Mouse (Mus musculus) CH12.LX (cell line): Measurements from ENCODE around the gene Cerkl. TPM values are rescaled to one million over a fixed set of nuclear protein-coding genes. Genes with fewer than 3 reads are reported as not detected.

ENCODE experiments used
- DNase-seq: peaks from one replicate; pipeline ENCODE4 v3.0.0-alpha.2; 2013; ENCODE audit errors: extremely low read depth
- H3K27ac ChIP-seq: 2 replicates; pipeline ENCODE4 v1.5.1; 2012; ENCODE audit warnings: low read depth, mild to moderate bottlenecking, control low read depth, moderate library complexity; ENCODE audit not compliant: insufficient read depth
- H3K27me3 ChIP-seq: replicated peaks from 2 replicates; pipeline ENCODE3; 2012; ENCODE audit warnings: inconsistent platforms
- H3K36me3 ChIP-seq, 2 experiments: replicated peaks in 1 of 2; 2 replicates each; pipeline versions ENCODE3 to v1.6.1; 2012; ENCODE audit warnings: inconsistent platforms in 1 of 2, low read length in 1 of 2, mild to moderate bottlenecking in 1 of 2, mixed read lengths in 1 of 2, moderate library complexity in 1 of 2; ENCODE audit not compliant: control insufficient read depth in 1 of 2, insufficient read depth in 1 of 2
- H3K4me1 ChIP-seq, 2 experiments: 2 replicates each; pipeline ENCODE4 v1.6.1; 2012; ENCODE audit warnings: inconsistent platforms in 1 of 2, moderate library complexity in 1 of 2; ENCODE audit not compliant: insufficient read depth in 2 of 2, control insufficient read depth in 1 of 2
- H3K4me2 ChIP-seq: 2 replicates; pipeline ENCODE4 v1.6.1; 2012; ENCODE audit warnings: low read depth, mild to moderate bottlenecking, control low read depth; ENCODE audit not compliant: poor library complexity, insufficient read depth, severe bottlenecking
- H3K4me3 ChIP-seq, 3 experiments: fragments of 150-350 bp in 1 of 3; sonication (generic) in 1 of 3; replicated peaks in 1 of 3; 2 replicates each; pipeline versions ENCODE3 to v1.5.1; 2011 to 2012; ENCODE audit warnings: low read depth in 2 of 3, low read length in 2 of 3, mild to moderate bottlenecking in 2 of 3, moderate library complexity in 2 of 3, control low read depth in 1 of 3, improper control_type of control experiment in 1 of 3, inconsistent platforms in 1 of 3, mixed read lengths in 1 of 3; ENCODE audit not compliant: poor library complexity in 1 of 3
- H3K79me2 ChIP-seq: replicated peaks from 2 replicates; pipeline ENCODE4 v1.6.1; 2012; ENCODE audit warnings: mild to moderate bottlenecking, moderate library complexity; ENCODE audit not compliant: control insufficient read depth, poor library complexity, insufficient read depth, severe bottlenecking; ENCODE audit errors: extremely low read depth
- H3K9ac ChIP-seq: 2 replicates; pipeline ENCODE4 v1.6.1; 2012; ENCODE audit warnings: low read depth, mild to moderate bottlenecking, control low read depth, moderate library complexity; ENCODE audit not compliant: insufficient read depth
- H3K9me3 ChIP-seq: replicated peaks from 2 replicates; pipeline ENCODE3; 2012; ENCODE audit warnings: low read length, inconsistent platforms, mixed read lengths
- BHLHE40 ChIP-seq: IDR thresholded peaks from 2 replicates; pipeline ENCODE4 v1.6.1; 2011; ENCODE audit warnings: mild to moderate bottlenecking, low read depth, low read length, improper control_type of control experiment
- CTCF ChIP-seq, 2 experiments: IDR thresholded peaks in 1 of 2; conservative IDR thresholded peaks in 1 of 2; 2 replicates each; pipeline ENCODE4 v1.5.1; 2011 to 2012; ENCODE audit warnings: low read depth in 2 of 2, low read length in 2 of 2, improper control_type of control experiment in 1 of 2, inconsistent platforms in 1 of 2, mild to moderate bottlenecking in 1 of 2, moderate library complexity in 1 of 2
- E2F4 ChIP-seq: IDR thresholded peaks from 2 replicates; pipeline ENCODE4 v1.6.1; 2011; ENCODE audit warnings: low read depth, low read length, improper control_type of control experiment; ENCODE audit not compliant: insufficient replicate concordance
- EP300 ChIP-seq: IDR thresholded peaks from 2 replicates; pipeline ENCODE4 v1.6.1; 2011; ENCODE audit warnings: low read length, improper control_type of control experiment
- ETS1 ChIP-seq: conservative IDR thresholded peaks from 2 replicates; pipeline ENCODE4 v1.6.1; 2012; ENCODE audit warnings: low read depth, mild to moderate bottlenecking, inconsistent platforms, low read length, improper control_type of control experiment, moderate library complexity
- IRF4 ChIP-seq: IDR thresholded peaks from 2 replicates; pipeline ENCODE4 v1.6.1; 2014; ENCODE audit warnings: low read depth, mild to moderate bottlenecking, inconsistent platforms, low read length, improper control_type of control experiment
- JUND ChIP-seq: conservative IDR thresholded peaks from 2 replicates; pipeline ENCODE4 v1.6.1; 2011; ENCODE audit warnings: low read depth, low read length, improper control_type of control experiment
- KAT2A ChIP-seq: IDR thresholded peaks from 2 replicates; pipeline ENCODE4 v1.6.1; 2012; ENCODE audit warnings: low read length, improper control_type of control experiment, inconsistent platforms; ENCODE audit not compliant: insufficient replicate concordance
- MAFK ChIP-seq: IDR thresholded peaks from 2 replicates; pipeline ENCODE4 v1.6.1; 2011; ENCODE audit warnings: low read length, improper control_type of control experiment; ENCODE audit not compliant: insufficient replicate concordance
- MEF2A ChIP-seq: IDR thresholded peaks from 2 replicates; pipeline ENCODE4 v1.6.1; 2014; ENCODE audit warnings: low read depth, mild to moderate bottlenecking, inconsistent platforms, low read length, improper control_type of control experiment, borderline replicate concordance
- MXI1 ChIP-seq: IDR thresholded peaks from 2 replicates; pipeline ENCODE4 v1.6.1; 2011; ENCODE audit warnings: mild to moderate bottlenecking, low read depth, low read length, improper control_type of control experiment
- MYC ChIP-seq: IDR thresholded peaks from 2 replicates; pipeline ENCODE4 v1.6.1; 2011; ENCODE audit warnings: low read depth, mild to moderate bottlenecking, improper control_type of control experiment, low read length
- NELFE ChIP-seq: IDR thresholded peaks from 2 replicates; pipeline ENCODE4 v1.6.1; 2011; ENCODE audit warnings: low read depth, low read length, improper control_type of control experiment
- PAX5 ChIP-seq: IDR thresholded peaks from 2 replicates; pipeline ENCODE4 v1.6.1; 2012; ENCODE audit warnings: low read length, inconsistent platforms, mixed read lengths
- POLR2A ChIP-seq: IDR thresholded peaks from 2 replicates; pipeline ENCODE4 v1.6.1; 2011; ENCODE audit warnings: low read depth, mild to moderate bottlenecking, improper control_type of control experiment, low read length
- POLR2AphosphoS2 ChIP-seq: IDR thresholded peaks from 2 replicates; pipeline ENCODE4 v1.6.1; 2011; ENCODE audit warnings: low read depth, low read length, improper control_type of control experiment
- RAD21 ChIP-seq: IDR thresholded peaks from 2 replicates; pipeline ENCODE4 v1.6.1; 2011; ENCODE audit warnings: low read depth, mild to moderate bottlenecking, low read length, improper control_type of control experiment, moderate library complexity
- TCF12 ChIP-seq: IDR thresholded peaks from 2 replicates; pipeline ENCODE4 v1.6.1; 2014; ENCODE audit warnings: low read depth, mild to moderate bottlenecking, inconsistent platforms, low read length, improper control_type of control experiment
- UBTF ChIP-seq: IDR thresholded peaks from 2 replicates; pipeline ENCODE4 v1.6.1; 2012; ENCODE audit warnings: low read depth, mild to moderate bottlenecking, inconsistent platforms, low read length, improper control_type of control experiment, moderate library complexity
- USF1 ChIP-seq: IDR thresholded peaks from 2 replicates; pipeline ENCODE4 v1.6.1; 2014; ENCODE audit warnings: low read depth, mild to moderate bottlenecking, inconsistent platforms, low read length, improper control_type of control experiment
- USF2 ChIP-seq: conservative IDR thresholded peaks from 2 replicates; pipeline ENCODE4 v1.6.1; 2011; ENCODE audit warnings: low read depth, low read length, improper control_type of control experiment
- ZC3H11A ChIP-seq: IDR thresholded peaks from 2 replicates; pipeline ENCODE4 v1.6.1; 2012; ENCODE audit warnings: low read depth, mild to moderate bottlenecking, inconsistent platforms, low read length, improper control_type of control experiment
- ZMIZ1 ChIP-seq: IDR thresholded peaks from 2 replicates; pipeline ENCODE4 v1.6.1; 2012; ENCODE audit warnings: low read depth, mild to moderate bottlenecking, inconsistent platforms, low read length, improper control_type of control experiment
- dilution Hi-C: fragments of 300-500 bp; cut with MboI; formaldehyde crosslinking; loops from 2 replicates; pipeline ENCODE4 v1.14.3; 2020; ENCODE audit warnings: low sequenced_read_pairs; ENCODE audit not compliant: extremely low pct_unique_long_range_greater_than_20kb, extremely low pct_ligation_motif_present
- in situ Hi-C: fragments of 300-500 bp; cut with MboI; formaldehyde crosslinking; loops from 3 replicates; pipeline ENCODE4 v1.14.3; 2019; ENCODE audit warnings: low sequenced_read_pairs, low pct_ligation_motif_present, low pct_unique_long_range_greater_than_20kb, mixed read lengths
- polyA plus RNA-seq: library from polyadenylated mRNA; unstranded; fragments of >175 nt; gene quantifications from 2 replicates; pipeline ENCODE4 v1.2.1, GENCODE M21; 2012; ENCODE audit warnings: low read depth; ENCODE audit not compliant: insufficient read length
- total RNA-seq, 2 experiments: library from RNA; depleted of rRNA; stranded (reverse); fragments of 300-350 nt in 1 of 2; fragments of >200 nt in 1 of 2; gene quantifications; 2 replicates each; pipeline ENCODE4 v1.2.3; 2012 to 2014

The Cerkl gene
- total and polyA plus RNA-seq, 3 experiments, result 10.9 to 19.6 (median 15.6) TPM

DNA sequence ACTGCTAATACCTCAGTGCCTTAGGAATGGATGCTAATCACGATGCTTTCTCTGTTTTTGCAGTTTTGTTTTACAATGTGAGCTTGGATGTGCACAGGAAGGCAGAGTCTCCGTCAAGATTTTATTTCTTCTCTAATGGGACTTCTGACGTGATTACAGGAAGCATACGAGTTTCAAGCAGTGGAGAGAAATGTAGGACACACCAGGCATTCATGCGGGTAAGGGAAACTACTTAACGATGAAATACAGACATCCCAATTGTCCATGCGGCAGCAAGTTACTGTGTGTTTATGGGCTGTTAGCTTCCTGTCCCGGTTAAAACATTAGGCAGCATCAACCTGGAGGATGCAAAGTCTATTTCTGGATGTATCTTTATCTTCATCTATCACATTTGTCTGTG, 164.7 kb downstream of the Cerkl start:
- H3K36me3 ChIP-seq, result peaks cover 59 to 87% of the 10 kb centered on the region in 2 experiments
- H3K27me3 ChIP-seq, result no peaks in the 10 kb centered on the region
- no peak for DNase-seq
- no peak for TF ChIP-seq MYC
- no peak for TF ChIP-seq EP300
- TF ChIP-seq CTCF (conservative IDR thresholded peaks at IDR 0.05 in 1 of 2, IDR thresholded peaks at IDR 0.05 in 1 of 2; ENCODE audit: low read depth in 2 of 2, low read length in 2 of 2), result no peak
- TF ChIP-seq POLR2AphosphoS2, result no peak
- no peak for TF ChIP-seq POLR2A
- no peak for TF ChIP-seq KAT2A
- TF ChIP-seq PAX5, result no peak
- TF ChIP-seq NELFE, result no peak
- no peak for TF ChIP-seq BHLHE40
- no peak for TF ChIP-seq USF2
- TF ChIP-seq E2F4, result no peak
- TF ChIP-seq RAD21, result no peak
- no peak for TF ChIP-seq ZMIZ1
- no peak for TF ChIP-seq USF1
- no peak for TF ChIP-seq IRF4
- no peak for TF ChIP-seq TCF12
- no peak for TF ChIP-seq UBTF
- TF ChIP-seq MXI1, result no peak
- no peak for TF ChIP-seq MAFK
- TF ChIP-seq JUND, result no peak
- no peak overlapping the region for H3K4me3 ChIP-seq
- no peak overlapping the region for H3K9ac ChIP-seq
- H3K79me2 ChIP-seq, result peaks cover 32% of the 10 kb centered on the region
- dilution Hi-C loops, result no loop called here
- H3K27ac ChIP-seq, result no peak overlapping the region
- in situ Hi-C loops, result no loop called here
- H3K4me2 ChIP-seq, result no peak overlapping the region
- H3K9me3 ChIP-seq, result no peaks in the 10 kb centered on the region
- H3K4me1 ChIP-seq, result peaks cover 0 to 19% of the 10 kb centered on the region in 2 experiments; a peak in 2 of 4 replicates

DNA sequence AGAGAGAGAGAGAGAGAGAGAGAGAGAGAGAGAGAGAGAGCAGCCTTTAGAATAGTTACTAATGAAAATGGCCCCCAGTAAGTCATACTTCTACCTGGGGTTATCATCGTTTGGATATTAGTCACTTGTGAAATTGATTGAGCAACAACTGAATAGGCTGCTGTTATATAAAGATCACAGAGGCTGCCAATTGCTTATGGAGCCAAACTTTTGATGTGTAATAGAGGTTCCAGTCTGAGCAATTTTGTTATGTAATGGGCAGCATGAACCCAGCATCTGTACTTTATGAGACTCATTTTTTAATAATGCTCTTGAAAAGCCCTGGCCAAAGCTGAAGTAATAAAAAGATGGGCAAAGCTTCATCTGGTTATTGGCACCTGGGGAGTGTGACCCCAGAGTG, 166.4 kb downstream of the Cerkl start:
- peaks cover 0 to 10% of the 10 kb centered on the region in 2 experiments; a peak in 1 of 4 replicates for H3K4me1 ChIP-seq
- H3K4me3 ChIP-seq, result no peak overlapping the region
- H3K27ac ChIP-seq, result no peak overlapping the region
- no peak overlapping the region for H3K4me2 ChIP-seq
- dilution Hi-C loops (no loop called here), in situ Hi-C loops (no loop called here)
- H3K27me3 ChIP-seq, result no peaks in the 10 kb centered on the region
- no peak overlapping the region for H3K9ac ChIP-seq
- TF ChIP-seq MEF2A (no peak), ETS1 (no peak), ZC3H11A (no peak)
- DNase-seq, result no peak
- no peaks in the 10 kb centered on the region for H3K9me3 ChIP-seq
- peaks cover 29% of the 10 kb centered on the region for H3K79me2 ChIP-seq
- peaks cover 65 to 89% of the 10 kb centered on the region in 2 experiments for H3K36me3 ChIP-seq
